Mouse (Mus musculus): Measurements from ENCODE around the gene Spats2.

DNA sequence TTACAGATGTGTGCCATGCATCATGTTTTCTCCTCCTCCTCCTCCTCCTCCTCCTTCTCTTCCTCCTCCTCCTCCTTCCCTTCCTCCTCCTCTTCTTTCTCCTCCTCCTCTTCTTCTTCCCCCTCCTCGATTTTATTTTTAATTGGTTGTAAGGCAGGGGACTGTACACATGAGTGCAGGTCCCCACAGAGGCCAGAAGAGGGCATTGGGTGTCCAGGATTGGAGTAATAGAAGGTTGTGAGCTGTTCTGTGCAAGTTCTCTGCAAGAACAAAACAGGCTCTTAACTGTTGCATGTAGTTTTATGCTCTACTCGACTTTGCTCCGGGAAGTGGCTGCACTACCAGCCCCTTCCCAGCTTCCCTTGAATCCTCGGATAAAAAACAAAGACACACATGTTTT, 114.4 kb downstream of the Spats2 start:
- TF ChIP-seq GATA1 (IDR thresholded peaks at IDR 0.05; ENCODE audit: low read length) (no peak), TAL1 (IDR thresholded peaks at IDR 0.05; ENCODE audit: low read length) (no peak)

All from erythroblast, embryonic 14.5 days (primary cell).